Mouse (Mus musculus) neural tube, embryonic 12.5 days (tissue): ENCODE measurements around the gene Arf6. TPM values are rescaled to one million over a fixed set of nuclear protein-coding genes. Genes with fewer than 3 reads are reported as not detected.
"Not testable (repeated sequence)": the region's sequence is repeated elsewhere in the genome, so short reads cannot be mapped to it uniquely, and the experiment has no call there.

Experiments used
- ATAC-seq: fragments of 200-750 bp; cut with Nextera tagmentation; 2 replicates; pipeline ENCODE4 v1.8.0; 2017; ENCODE audit warnings: low read depth, mild to moderate bottlenecking, moderate TSS enrichment, moderate library complexity; ENCODE audit not compliant: low FRiP score
- H3K27ac ChIP-seq: fragments of 300-500 bp; sonication (generic); 2 replicates; pipeline ENCODE4 v1.5.1; 2016
- H3K27me3 ChIP-seq: fragments of 300-500 bp; sonication (generic); replicated peaks from 2 replicates; pipeline ENCODE4 v1.6.1; 2016; ENCODE audit warnings: mild to moderate bottlenecking
- H3K36me3 ChIP-seq: fragments of 300-500 bp; sonication (generic); 2 replicates; pipeline ENCODE4 v1.6.1; 2016; ENCODE audit warnings: mild to moderate bottlenecking
- H3K4me1 ChIP-seq: fragments of 300-500 bp; sonication (generic); 2 replicates; pipeline ENCODE4 v1.6.1; 2016
- H3K4me2 ChIP-seq: fragments of 300-500 bp; sonication (generic); replicated peaks from 2 replicates; pipeline ENCODE4 v1.6.1; 2016; ENCODE audit warnings: mild to moderate bottlenecking
- H3K4me3 ChIP-seq: fragments of 300-500 bp; sonication (generic); 2 replicates; pipeline ENCODE4 v1.5.1; 2016
- H3K9ac ChIP-seq: fragments of 300-500 bp; sonication (generic); 2 replicates; pipeline ENCODE4 v1.6.1; 2016; ENCODE audit warnings: mild to moderate bottlenecking
- H3K9me3 ChIP-seq: fragments of 300-500 bp; sonication (generic); 2 replicates; pipeline ENCODE4 v1.6.1; 2016; ENCODE audit warnings: mild to moderate bottlenecking
- WGBS: fragments of 180-500 bp; shearing (Covaris S2); methylation state at CpG from one replicate; pipeline ENCODE4 v1.1.7; 2016; 5-methylcytosine and 5-hydroxymethylcytosine counted together
- polyA plus RNA-seq: library from polyadenylated mRNA; unstranded; fragments of >200 nt; fragmentation: Nextera tagmentation; extraction: Ambion mirVana; gene quantifications from 2 replicates; pipeline ENCODE4 v1.2.1, GENCODE M21; 2016

The Arf6 gene
- 57.6 and 60.3 TPM in 2 replicates for polyA plus RNA-seq

DNA sequence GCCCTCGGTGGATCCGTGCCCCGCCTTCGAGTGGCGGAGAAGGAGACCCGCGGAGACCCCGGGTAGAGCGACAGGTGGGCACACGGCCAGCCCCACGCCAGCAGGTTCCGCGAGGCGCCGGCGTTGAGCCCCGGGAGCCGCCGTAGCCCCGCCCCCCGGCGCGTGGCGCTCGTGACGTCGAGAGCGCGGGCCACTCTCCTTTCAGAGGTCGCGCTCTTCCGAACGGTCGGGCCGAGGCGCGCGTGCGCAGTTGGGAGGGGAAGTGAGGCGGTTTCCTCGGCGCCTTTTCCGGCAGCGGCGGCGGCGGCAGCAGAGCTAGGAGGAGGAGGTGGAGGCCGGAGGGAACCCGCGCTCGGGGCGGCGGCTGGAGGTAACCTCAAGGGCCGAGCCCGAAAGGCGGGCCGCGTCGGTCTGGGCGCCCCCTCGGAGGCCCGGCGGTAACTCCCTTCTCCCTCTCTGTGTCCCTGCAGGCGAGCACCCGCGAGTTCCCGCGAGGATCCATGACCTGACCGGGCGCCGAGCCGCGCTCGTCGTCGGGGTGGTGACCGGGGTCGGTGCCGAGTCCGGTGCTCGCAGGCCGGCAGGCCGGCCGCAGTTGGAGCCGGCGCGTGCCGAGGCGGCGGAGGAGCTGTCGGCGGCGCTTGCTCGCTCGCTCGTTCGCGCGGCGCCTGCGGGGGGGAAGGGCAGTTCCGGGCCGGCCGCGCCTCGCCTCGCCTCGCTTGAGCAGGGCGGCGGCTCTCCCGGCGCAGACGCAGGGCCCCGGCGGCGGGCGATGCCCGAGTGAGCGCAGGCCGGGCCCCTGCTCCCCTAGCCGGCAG lies at the start of gene Arf6, which contains the start of gene Gm9887:
Arf6 (plus strand) TSS at position 297 of the 818 bp plus-strand sequence.
Gm9887 (minus strand) TSS at position 605 of the 818 bp plus-strand sequence.
- Histone ChIP-seq H3K4me2 (peak within 1 kb of the TSS; percentile 95), H3K9me3 (no peaks in the 10 kb centered on the region), H3K4me3 (peak within 1 kb of the TSS; percentile 99), H3K27ac (peak within 1 kb of the TSS; percentile 82), H3K27me3 (no peaks in the 10 kb centered on the region), H3K4me1 (peaks cover 17% of the 10 kb centered on the region), H3K9ac (peak within 1 kb of the TSS; percentile 99), H3K36me3 (no peaks in the 10 kb centered on the region)
- ATAC-seq: peak; percentile 96
- WGBS: under 1% methylated on average over 110 of the region's 121 CpGs

DNA sequence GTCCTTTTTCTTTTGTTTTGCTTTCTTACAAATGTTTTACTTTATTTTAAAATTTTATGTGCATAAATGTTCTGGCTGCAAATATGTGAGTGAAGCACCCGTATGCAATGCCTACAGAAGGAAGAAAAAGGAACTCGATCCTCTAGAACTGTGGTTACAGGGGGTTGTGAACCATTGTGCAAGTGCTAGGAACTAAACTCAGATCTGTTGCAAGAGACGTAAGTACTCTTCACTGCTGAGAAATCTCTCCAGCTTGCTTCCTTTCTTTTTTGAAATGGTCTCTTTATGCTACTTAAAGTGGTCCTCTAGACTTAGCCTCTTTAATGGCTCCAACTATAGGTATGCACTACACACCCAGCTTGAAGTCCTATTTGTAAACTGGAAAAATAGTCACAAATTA lies 40.8 kb upstream of the Arf6 start:
- no peak overlapping the region for H3K4me2 ChIP-seq
- H3K36me3 ChIP-seq: peaks cover 45% of the 10 kb centered on the region
- H3K27me3 ChIP-seq: no peaks in the 10 kb centered on the region
- H3K9ac ChIP-seq: no peak overlapping the region
- H3K27ac ChIP-seq: no peak overlapping the region
- H3K9me3 ChIP-seq: no peaks in the 10 kb centered on the region
- ATAC-seq: no peak
- WGBS: 90% methylated on average over 3 of the region's 3 CpGs
- H3K4me1 ChIP-seq: no peaks in the 10 kb centered on the region
- H3K4me3 ChIP-seq: no peak overlapping the region

DNA sequence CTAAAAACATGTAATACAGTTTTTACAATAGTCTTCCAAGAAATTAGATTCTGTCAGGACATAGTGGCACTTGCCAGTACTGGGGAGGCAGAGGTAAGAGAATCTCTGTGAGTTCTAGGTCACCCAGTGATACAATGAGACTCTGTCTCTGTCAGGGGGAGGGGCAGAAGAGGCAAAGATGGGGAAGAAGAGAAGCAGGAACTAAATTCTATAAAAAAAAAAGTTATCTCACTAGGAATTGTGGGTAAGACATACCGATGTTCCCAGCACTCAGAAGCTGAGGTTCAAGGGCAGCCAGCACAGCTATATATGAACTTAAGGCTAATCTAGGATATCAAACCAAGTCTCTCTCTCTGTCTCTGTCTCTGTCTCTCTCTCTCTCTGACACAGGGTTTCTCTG lies 39.8 kb upstream of the Arf6 start:
- WGBS: 96% methylated on average over 1 of the region's 1 CpGs

DNA sequence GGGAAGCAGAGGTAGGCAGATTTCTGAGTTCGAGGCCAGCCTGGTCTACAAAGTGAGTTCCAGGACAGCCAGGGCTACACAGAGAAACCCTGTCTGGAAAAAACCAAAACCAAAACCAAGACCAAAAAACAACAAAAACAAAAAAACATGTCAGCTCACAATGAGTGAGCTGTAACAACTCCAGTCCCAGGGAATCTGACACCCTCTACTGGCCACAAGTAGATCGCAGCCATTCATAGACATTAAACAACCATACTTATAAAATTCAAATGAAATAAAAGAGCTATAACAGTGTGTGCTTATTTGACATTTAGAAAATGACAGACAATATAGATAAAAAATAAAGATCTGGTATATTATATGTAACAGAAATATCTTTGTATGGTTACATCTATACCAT lies 38.4 kb upstream of the Arf6 start:
- Histone ChIP-seq H3K4me3 (no peak overlapping the region), H3K27ac (no peak overlapping the region), H3K9me3 (no peaks in the 10 kb centered on the region), H3K36me3 (peaks cover 53% of the 10 kb centered on the region), H3K4me1 (no peaks in the 10 kb centered on the region), H3K4me2 (no peak overlapping the region), H3K9ac (no peak overlapping the region), H3K27me3 (no peaks in the 10 kb centered on the region)
- 89% methylated on average over 2 of the region's 2 CpGs for WGBS
- no peak for ATAC-seq

More for the DNA sequence above, 39.8 kb upstream of the Arf6 start:
- H3K4me1 ChIP-seq: no peaks in the 10 kb centered on the region
- no peak overlapping the region for H3K4me3 ChIP-seq
- no peaks in the 10 kb centered on the region for H3K27me3 ChIP-seq
- H3K27ac ChIP-seq: no peak overlapping the region
- ATAC-seq: no peak
- H3K36me3 ChIP-seq: peaks cover 50% of the 10 kb centered on the region
- H3K9me3 ChIP-seq: no peaks in the 10 kb centered on the region
- H3K4me2 ChIP-seq: no peak overlapping the region
- no peak overlapping the region for H3K9ac ChIP-seq

DNA sequence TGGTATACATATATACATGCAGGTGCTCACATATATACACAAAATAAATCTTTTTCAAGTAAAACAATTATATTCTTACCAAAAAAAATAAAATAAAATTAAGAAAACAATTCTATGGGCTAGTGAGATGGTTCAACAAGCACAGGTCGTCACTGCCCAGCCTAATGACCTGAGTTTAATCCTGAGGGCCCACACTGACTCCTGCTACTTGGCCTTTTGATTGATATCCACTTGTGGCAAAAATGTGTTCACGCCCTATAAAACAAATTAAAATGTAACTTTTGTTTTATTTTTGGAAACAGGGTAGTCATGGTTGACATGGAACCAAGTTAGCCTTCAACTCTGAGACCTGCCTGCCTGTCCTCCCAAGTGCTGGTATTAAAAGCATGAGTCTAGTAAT lies 22.0 kb upstream of the Arf6 start:
- Histone ChIP-seq H3K4me1 (no peaks in the 10 kb centered on the region), H3K27ac (no peak overlapping the region), H3K9me3 (no peaks in the 10 kb centered on the region), H3K4me2 (no peak overlapping the region), H3K4me3 (no peak overlapping the region), H3K36me3 (peaks cover 65% of the 10 kb centered on the region), H3K27me3 (no peaks in the 10 kb centered on the region), H3K9ac (no peak overlapping the region)
- no peak for ATAC-seq
- 90% methylated on average over 2 of the region's 2 CpGs for WGBS

DNA sequence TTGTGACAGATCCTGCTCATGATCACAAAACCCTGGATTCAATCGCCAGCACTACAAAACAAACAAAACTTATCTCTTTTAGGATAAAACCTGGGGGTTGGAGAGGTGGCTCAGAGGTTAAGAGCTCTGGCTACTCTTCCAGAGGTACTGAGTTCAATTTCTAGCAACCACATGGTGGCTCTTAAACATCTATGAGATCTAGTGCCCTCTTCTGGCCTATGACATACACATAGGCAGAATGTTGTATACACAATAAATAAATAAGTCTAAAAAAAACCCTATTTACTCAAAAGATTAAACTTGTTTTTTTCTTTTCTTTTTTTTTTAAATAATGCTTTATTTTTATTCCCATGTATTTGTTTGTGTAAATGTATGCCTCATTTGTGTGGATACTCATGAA lies 20.3 kb upstream of the Arf6 start:
- peaks cover 3% of the 10 kb centered on the region; the same call in 1 of the 2 replicates for H3K4me1 ChIP-seq
- H3K9ac ChIP-seq: no peak overlapping the region
- ATAC-seq: no peak
- H3K4me2 ChIP-seq: no peak overlapping the region
- no peak overlapping the region for H3K27ac ChIP-seq
- no peaks in the 10 kb centered on the region for H3K9me3 ChIP-seq
- H3K4me3 ChIP-seq: no peak overlapping the region
- H3K36me3 ChIP-seq: peaks cover 55% of the 10 kb centered on the region
- no peaks in the 10 kb centered on the region for H3K27me3 ChIP-seq
- 89% methylated on average over 1 of the region's 1 CpGs for WGBS

DNA sequence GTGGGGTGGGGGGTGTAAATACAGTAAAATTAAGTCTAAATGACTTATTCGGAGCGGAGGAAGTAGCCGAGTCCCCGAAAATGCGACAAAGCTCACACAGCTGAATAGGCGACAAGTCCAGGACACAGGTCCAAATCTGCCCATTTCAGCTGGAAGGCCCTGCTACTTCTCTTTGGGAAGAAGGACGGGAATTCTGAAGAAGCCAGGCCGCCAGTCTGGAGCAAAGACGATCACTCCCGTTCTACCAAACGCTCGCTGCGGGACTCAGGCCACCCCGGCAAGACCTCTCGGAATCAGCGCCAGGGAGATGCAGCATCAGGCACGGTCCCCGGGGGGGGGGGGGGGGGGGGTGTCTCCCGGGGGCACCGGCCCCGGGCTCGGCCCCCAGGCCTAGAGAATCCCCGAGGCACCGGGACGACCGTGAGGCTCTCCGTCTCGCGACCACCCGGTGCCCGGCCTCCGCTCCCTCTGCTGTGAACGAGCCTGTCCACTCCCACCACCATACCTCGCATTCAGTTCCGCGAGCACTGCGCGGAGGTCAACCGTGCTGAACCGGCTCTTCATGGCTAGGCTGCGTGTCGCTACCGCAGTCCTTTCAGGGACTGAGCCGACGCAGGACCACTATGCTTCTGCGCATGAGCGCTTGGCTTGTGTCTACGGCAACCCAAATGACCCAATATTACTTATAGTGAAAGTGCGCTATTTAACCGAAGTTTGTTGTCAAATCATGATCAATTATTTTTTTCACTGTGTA lies 15.2 kb upstream of the Arf6 start, which contains the start of gene Nemf:
Nemf (minus strand) TSS at position 620 of the 754 bp plus-strand sequence.
- Histone ChIP-seq H3K27me3 (no peaks in the 10 kb centered on the region), H3K27ac (peak within 1 kb of the TSS; percentile 64; the same call in 1 of the 2 replicates), H3K36me3 (peaks cover 25% of the 10 kb centered on the region), H3K9me3 (no peaks in the 10 kb centered on the region), H3K4me1 (peaks cover 3% of the 10 kb centered on the region; the same call in 1 of the 2 replicates), H3K4me3 (peak within 1 kb of the TSS; percentile 88), H3K9ac (peak within 1 kb of the TSS; percentile 95), H3K4me2 (peak within 1 kb of the TSS; percentile 85)
- under 1% methylated on average over 47 of the region's 50 CpGs for WGBS
- ATAC-seq: peak; percentile 65

DNA sequence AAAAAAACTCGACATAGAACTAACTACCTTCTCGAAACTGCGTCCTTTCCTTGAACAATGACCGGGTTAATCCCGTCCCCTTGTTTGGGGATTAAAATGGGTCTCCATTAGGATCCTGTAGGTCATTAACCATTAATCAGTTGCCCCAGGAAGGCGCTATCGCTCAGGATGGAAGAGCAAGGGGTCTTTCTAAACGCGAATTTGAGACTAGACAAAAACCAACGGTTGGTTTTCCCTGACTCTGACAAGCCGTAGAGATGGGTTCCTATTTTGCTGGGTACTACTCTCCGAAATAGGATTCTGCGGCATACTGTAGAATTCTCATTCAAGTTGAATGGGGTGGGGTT lies 14.7 kb upstream of the Arf6 start:
- Histone ChIP-seq H3K4me3 (peak overlapping the region; percentile 88), H3K27me3 (no peaks in the 10 kb centered on the region), H3K9me3 (no peaks in the 10 kb centered on the region), H3K4me1 (peaks cover 4% of the 10 kb centered on the region; the same call in 1 of the 2 replicates), H3K36me3 (peaks cover 21% of the 10 kb centered on the region), H3K27ac (no peak overlapping the region), H3K4me2 (peak overlapping the region; percentile 85), H3K9ac (peak overlapping the region; percentile 95; the same call in 1 of the 2 replicates)
- 5% methylated on average over 13 of the region's 13 CpGs for WGBS
- no peak for ATAC-seq

DNA sequence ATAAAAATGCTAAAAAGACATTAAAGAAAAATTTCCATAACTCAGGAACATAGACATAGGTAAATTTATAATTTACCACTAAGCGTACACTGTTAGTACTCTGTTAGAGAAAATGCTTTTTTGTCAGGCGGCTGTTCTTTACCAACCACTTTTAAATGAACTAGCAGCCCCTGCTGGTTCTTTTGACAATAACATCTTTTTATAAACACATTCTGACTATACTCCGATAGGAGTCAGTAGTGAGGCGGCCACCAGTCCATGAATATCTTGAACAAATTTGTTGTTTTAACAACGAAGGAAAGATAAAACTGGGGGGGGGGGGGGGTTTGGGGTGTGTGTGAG lies 11.3 kb upstream of the Arf6 start:
- H3K9ac ChIP-seq: no peak overlapping the region
- H3K4me1 ChIP-seq: peaks cover 13% of the 10 kb centered on the region; the same call in 1 of the 2 replicates
- WGBS: 22% methylated on average over 5 of the region's 5 CpGs
- no peak overlapping the region for H3K4me3 ChIP-seq
- no peaks in the 10 kb centered on the region for H3K36me3 ChIP-seq
- ATAC-seq: peak; percentile 3; the same call in 1 of the 2 replicates
- no peak overlapping the region for H3K27ac ChIP-seq
- H3K9me3 ChIP-seq: no peaks in the 10 kb centered on the region
- H3K4me2 ChIP-seq: no peak overlapping the region
- no peaks in the 10 kb centered on the region for H3K27me3 ChIP-seq

DNA sequence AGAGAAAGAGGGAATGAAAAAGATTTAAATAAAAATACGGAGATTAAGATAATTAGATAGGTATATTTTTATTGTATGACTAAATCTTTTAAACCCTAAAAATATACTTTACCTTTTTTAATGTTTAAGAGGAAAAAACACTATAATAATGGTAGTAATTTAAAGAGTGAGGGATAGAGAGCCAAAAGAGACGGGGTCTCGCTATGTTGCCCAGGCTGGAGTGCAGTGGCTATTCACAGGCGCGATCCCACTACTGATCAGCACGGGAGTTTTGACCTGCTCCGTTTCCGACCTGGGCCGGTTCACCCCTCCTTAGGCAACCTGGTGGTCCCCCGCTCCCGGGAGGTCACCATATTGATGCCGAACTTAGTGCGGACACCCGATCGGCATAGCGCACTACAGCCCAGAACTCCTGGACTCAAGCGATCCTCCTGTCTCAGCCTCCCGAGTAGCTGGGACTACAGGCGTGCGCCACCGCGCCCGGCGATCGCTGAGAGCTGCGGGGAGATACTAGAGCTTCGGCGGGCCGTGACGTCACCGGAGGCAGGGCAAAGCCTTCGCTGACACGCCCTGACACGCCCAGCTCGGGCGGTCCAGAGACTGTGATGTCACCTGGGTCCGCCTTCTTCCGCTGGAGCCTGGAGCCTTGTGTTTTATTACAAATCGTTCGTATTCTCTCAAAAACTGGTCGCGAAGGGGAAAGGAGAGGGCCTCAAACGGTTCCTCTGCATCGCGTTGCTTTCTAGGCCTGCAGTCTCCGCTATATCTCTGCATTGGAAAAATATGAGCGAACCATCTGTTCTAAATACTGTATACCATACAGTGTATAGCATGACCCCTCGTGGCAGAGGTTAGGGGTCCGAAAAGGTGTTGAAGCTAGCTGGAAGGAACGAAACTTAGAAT lies 10.7 kb upstream of the Arf6 start:
- H3K27me3 ChIP-seq, H3K9me3 ChIP-seq, H3K36me3 ChIP-seq: not testable (repeated sequence)
- peak; percentile 94 for ATAC-seq
- Histone ChIP-seq H3K27ac (peak overlapping the region; percentile 39; the same call in 1 of the 2 replicates), H3K4me2 (peak overlapping the region; percentile 67), H3K4me3 (peak overlapping the region; percentile 40), H3K9ac (peak overlapping the region; percentile 56), H3K4me1 (peaks cover 11% of the 10 kb centered on the region; the same call in 1 of the 2 replicates)
- under 1% methylated on average over 40 of the region's 50 CpGs for WGBS

DNA sequence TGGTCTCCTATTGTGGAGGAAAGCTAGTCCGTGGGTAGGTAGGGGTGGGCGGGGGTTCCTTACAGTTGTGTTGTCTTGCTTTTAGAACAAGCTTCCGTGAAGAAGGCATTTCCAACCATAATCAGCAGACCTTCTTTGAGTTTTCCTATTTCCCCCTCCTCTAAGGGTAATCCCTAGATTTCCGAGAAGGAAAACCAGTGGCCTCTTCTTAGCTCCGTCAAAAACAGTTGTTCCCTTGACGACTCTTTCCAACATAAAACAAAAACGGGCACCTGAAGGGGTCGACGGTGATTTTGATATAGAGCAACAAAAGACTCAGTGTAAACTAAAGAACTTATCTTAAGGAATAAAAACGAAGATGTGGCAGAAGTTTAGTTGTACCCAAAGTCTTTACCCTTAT lies 10.0 kb upstream of the Arf6 start:
- Histone ChIP-seq H3K27ac (peak overlapping the region; percentile 39; the same call in 1 of the 2 replicates), H3K4me1 (peaks cover 11% of the 10 kb centered on the region; the same call in 1 of the 2 replicates), H3K4me3 (peak overlapping the region; percentile 40), H3K27me3 (no peaks in the 10 kb centered on the region), H3K36me3 (no peaks in the 10 kb centered on the region), H3K4me2 (peak overlapping the region; percentile 67), H3K9me3 (no peaks in the 10 kb centered on the region), H3K9ac (peak overlapping the region; percentile 56)
- WGBS: 7% methylated on average over 10 of the region's 10 CpGs
- ATAC-seq: no peak
